Mouse (Mus musculus): Measurements from ENCODE around the gene Cpsf4. TPM values are rescaled to one million over a fixed set of nuclear protein-coding genes. Genes with fewer than 3 reads are reported as not detected.
"Not testable (repeated sequence)": the region's sequence is repeated elsewhere in the genome, so short reads cannot be mapped to it uniquely, and the experiment has no call there.

Cpsf4 gene
- 27.4 and 28.8 TPM in 2 replicates for polyA plus RNA-seq (2015; fragmentation: Nextera tagmentation; extraction: Ambion mirVana)

GRCm38 (mm10) chr5:145166536-145167305 lies at the start of gene Cpsf4, which contains the start of gene Ptcd1:
Gene Cpsf4 (plus strand): TSS chr5:145167213.
Gene Ptcd1 (minus strand): TSS chr5:145167108.
- WGBS = under 1% methylated on average over 51 of the region's 51 CpGs

GRCm38 (mm10) chr5:145118005-145118404 lies 49.0 kb upstream of the Cpsf4 start:
- Histone ChIP-seq H3K27ac (replicated peaks) (no peak overlapping the region), H3K4me2 (no peak overlapping the region), H3K4me3 (no peak overlapping the region), H3K36me3 (peaks cover 38% of the 10 kb centered on the region), H3K27me3 (replicated peaks) (no peaks in the 10 kb centered on the region), H3K9me3 (0 out of 2 replicates have a peak, but pooled peaks cover 4% of the 10 kb centered on the region), H3K9ac (no peak overlapping the region), H3K4me1 (peaks cover 62% of the 10 kb centered on the region)
- ATAC-seq (ENCODE audit: extremely low read depth, insufficient number of reproducible peaks, low FRiP score, low TSS enrichment) = no peak
- WGBS = 61% methylated on average over 6 of the region's 6 CpGs

More at GRCm38 (mm10) chr5:145166536-145167305, at the start of gene Cpsf4, which contains the start of gene Ptcd1:
- peaks cover 51% of the 10 kb centered on the region for H3K36me3 ChIP-seq
- peak within 1 kb of the TSS; percentile 98 for H3K4me3 ChIP-seq
- H3K9ac ChIP-seq = peak within 1 kb of the TSS; percentile 99
- H3K27ac ChIP-seq (replicated peaks) = peak within 1 kb of the TSS; percentile 92
- peak; percentile 90 for ATAC-seq (ENCODE audit: extremely low read depth, insufficient number of reproducible peaks, low FRiP score, low TSS enrichment)
- no peaks in the 10 kb centered on the region for H3K9me3 ChIP-seq
- H3K4me2 ChIP-seq = peak within 1 kb of the TSS; percentile 97
- H3K27me3 ChIP-seq (replicated peaks) = no peaks in the 10 kb centered on the region
- H3K4me1 ChIP-seq = peaks cover 41% of the 10 kb centered on the region

- Histone ChIP-seq H3K27me3 (replicated peaks) (no peaks in the 10 kb centered on the region), H3K9me3 (0 out of 2 replicates have a peak, but pooled peaks cover 4% of the 10 kb centered on the region), H3K36me3 (peaks cover 42% of the 10 kb centered on the region), H3K27ac (replicated peaks) (no peak overlapping the region), H3K9ac (no peak overlapping the region), H3K4me3 (no peak overlapping the region), H3K4me1 (peaks cover 62% of the 10 kb centered on the region), H3K4me2 (no peak overlapping the region)
- ATAC-seq (ENCODE audit: extremely low read depth, insufficient number of reproducible peaks, low FRiP score, low TSS enrichment) = no peak
- WGBS = 82% methylated on average over 5 of the region's 5 CpGs
Measured at GRCm38 (mm10) chr5:145118461-145118860, 48.6 kb upstream of the Cpsf4 start.

GRCm38 (mm10) chr5:145119385-145119784 lies 47.6 kb upstream of the Cpsf4 start:
- H3K4me2 ChIP-seq = no peak overlapping the region
- H3K4me1 ChIP-seq = peaks cover 58% of the 10 kb centered on the region
- ATAC-seq (ENCODE audit: extremely low read depth, insufficient number of reproducible peaks, low FRiP score, low TSS enrichment) = no peak
- 89% methylated on average over 2 of the region's 2 CpGs for WGBS
- no peak overlapping the region for H3K27ac ChIP-seq (replicated peaks)
- H3K27me3 ChIP-seq (replicated peaks) = no peaks in the 10 kb centered on the region
- 0 out of 2 replicates have a peak, but pooled peaks cover 4% of the 10 kb centered on the region for H3K9me3 ChIP-seq
- H3K36me3 ChIP-seq = peaks cover 51% of the 10 kb centered on the region
- no peak overlapping the region for H3K9ac ChIP-seq
- H3K4me3 ChIP-seq = no peak overlapping the region

GRCm38 (mm10) chr5:145120921-145121320 lies 46.1 kb upstream of the Cpsf4 start:
- Histone ChIP-seq H3K4me1 (peaks cover 45% of the 10 kb centered on the region), H3K4me2 (no peak overlapping the region), H3K27me3 (replicated peaks) (no peaks in the 10 kb centered on the region), H3K27ac (replicated peaks) (peak overlapping the region; percentile 36; the same call in 1 of the 2 replicates), H3K4me3 (no peak overlapping the region), H3K36me3 (peaks cover 67% of the 10 kb centered on the region), H3K9ac (peak overlapping the region; percentile 16; the same call in 1 of the 2 replicates), H3K9me3 (0 out of 2 replicates have a peak, but pooled peaks cover 4% of the 10 kb centered on the region)
- WGBS = 55% methylated on average over 7 of the region's 7 CpGs
- ATAC-seq (ENCODE audit: extremely low read depth, insufficient number of reproducible peaks, low FRiP score, low TSS enrichment) = no peak

GRCm38 (mm10) chr5:145123396-145123795 lies 43.6 kb upstream of the Cpsf4 start:
- Histone ChIP-seq H3K9ac (no peak overlapping the region), H3K9me3 (0 out of 2 replicates have a peak, but pooled peaks cover 4% of the 10 kb centered on the region), H3K27me3 (replicated peaks) (no peaks in the 10 kb centered on the region), H3K4me1 (peaks cover 21% of the 10 kb centered on the region), H3K36me3 (peaks cover 82% of the 10 kb centered on the region), H3K4me2 (no peak overlapping the region), H3K27ac (replicated peaks) (no peak overlapping the region), H3K4me3 (no peak overlapping the region)
- no peak for ATAC-seq (ENCODE audit: extremely low read depth, insufficient number of reproducible peaks, low FRiP score, low TSS enrichment)
- 92% methylated on average over 19 of the region's 19 CpGs for WGBS

- Histone ChIP-seq H3K27me3 (replicated peaks) (no peaks in the 10 kb centered on the region), H3K4me3 (no peak overlapping the region), H3K9me3 (no peaks in the 10 kb centered on the region), H3K36me3 (peaks cover 100% of the 10 kb centered on the region), H3K4me2 (no peak overlapping the region), H3K27ac (replicated peaks) (no peak overlapping the region), H3K4me1 (peaks cover 10% of the 10 kb centered on the region), H3K9ac (no peak overlapping the region)
- no peak for ATAC-seq (ENCODE audit: extremely low read depth, insufficient number of reproducible peaks, low FRiP score, low TSS enrichment)
- 88% methylated on average over 9 of the region's 9 CpGs for WGBS
Measured at GRCm38 (mm10) chr5:145126580-145126979, 40.4 kb upstream of the Cpsf4 start.

GRCm38 (mm10) chr5:145129124-145129523 lies 37.9 kb upstream of the Cpsf4 start:
- Histone ChIP-seq H3K4me2 (no peak overlapping the region), H3K9ac (no peak overlapping the region), H3K4me1 (peaks cover 6% of the 10 kb centered on the region; the same call in 1 of the 2 replicates), H3K36me3 (peaks cover 100% of the 10 kb centered on the region), H3K27me3 (replicated peaks) (no peaks in the 10 kb centered on the region), H3K4me3 (no peak overlapping the region), H3K27ac (replicated peaks) (no peak overlapping the region; the same call in 1 of the 2 replicates), H3K9me3 (no peaks in the 10 kb centered on the region)
- WGBS = 84% methylated on average over 4 of the region's 4 CpGs
- no peak for ATAC-seq (ENCODE audit: extremely low read depth, insufficient number of reproducible peaks, low FRiP score, low TSS enrichment)

- not testable (repeated sequence) for H3K9ac ChIP-seq; ATAC-seq (ENCODE audit: extremely low read depth, insufficient number of reproducible peaks, low FRiP score, low TSS enrichment); H3K4me2 ChIP-seq; H3K27me3 ChIP-seq (replicated peaks); H3K27ac ChIP-seq (replicated peaks); H3K4me1 ChIP-seq; H3K9me3 ChIP-seq; H3K4me3 ChIP-seq
- H3K36me3 ChIP-seq = peaks cover 100% of the 10 kb centered on the region
- WGBS = 80% methylated on average over 6 of the region's 6 CpGs
Measured at GRCm38 (mm10) chr5:145129773-145130172, 37.2 kb upstream of the Cpsf4 start.

GRCm38 (mm10) chr5:145130191-145130590 lies 36.8 kb upstream of the Cpsf4 start:
- H3K27me3 ChIP-seq (replicated peaks) = no peaks in the 10 kb centered on the region
- 74% methylated on average over 11 of the region's 11 CpGs for WGBS
- peaks cover 7% of the 10 kb centered on the region; the same call in 1 of the 2 replicates for H3K4me1 ChIP-seq
- no peak overlapping the region for H3K4me2 ChIP-seq
- no peak overlapping the region; the same call in 1 of the 2 replicates for H3K27ac ChIP-seq (replicated peaks)
- H3K4me3 ChIP-seq = no peak overlapping the region
- ATAC-seq (ENCODE audit: extremely low read depth, insufficient number of reproducible peaks, low FRiP score, low TSS enrichment) = no peak
- H3K9ac ChIP-seq = no peak overlapping the region
- H3K9me3 ChIP-seq = no peaks in the 10 kb centered on the region
- peaks cover 100% of the 10 kb centered on the region for H3K36me3 ChIP-seq

GRCm38 (mm10) chr5:145130995-145131394 lies 36.0 kb upstream of the Cpsf4 start:
- H3K4me3 ChIP-seq = no peak overlapping the region
- no peak for ATAC-seq (ENCODE audit: extremely low read depth, insufficient number of reproducible peaks, low FRiP score, low TSS enrichment)

More at GRCm38 (mm10) chr5:145130995-145131394, 36.0 kb upstream of the Cpsf4 start:
- H3K4me1 ChIP-seq = peaks cover 7% of the 10 kb centered on the region; the same call in 1 of the 2 replicates
- no peak overlapping the region for H3K9ac ChIP-seq
- H3K9me3 ChIP-seq = no peaks in the 10 kb centered on the region
- H3K27me3 ChIP-seq (replicated peaks) = no peaks in the 10 kb centered on the region
- no peak overlapping the region for H3K4me2 ChIP-seq
- peaks cover 100% of the 10 kb centered on the region for H3K36me3 ChIP-seq
- no peak overlapping the region for H3K27ac ChIP-seq (replicated peaks)
- WGBS = 91% methylated on average over 3 of the region's 3 CpGs
